Mouse (Mus musculus): ENCODE data around the gene Gm6169.
"Not testable (repeated sequence)": the region's sequence is repeated elsewhere in the genome, so short reads cannot be mapped to it uniquely, and the experiment has no call there.

Gene Gm6169

GRCm38 (mm10) chr13:97068151-97068550, 30.9 kb downstream of the Gm6169 start:
- no peak for DNase-seq

- DNase-seq: no peak
Observed at GRCm38 (mm10) chr13:97067691-97068090, 31.3 kb downstream of the Gm6169 start.

DNA sequence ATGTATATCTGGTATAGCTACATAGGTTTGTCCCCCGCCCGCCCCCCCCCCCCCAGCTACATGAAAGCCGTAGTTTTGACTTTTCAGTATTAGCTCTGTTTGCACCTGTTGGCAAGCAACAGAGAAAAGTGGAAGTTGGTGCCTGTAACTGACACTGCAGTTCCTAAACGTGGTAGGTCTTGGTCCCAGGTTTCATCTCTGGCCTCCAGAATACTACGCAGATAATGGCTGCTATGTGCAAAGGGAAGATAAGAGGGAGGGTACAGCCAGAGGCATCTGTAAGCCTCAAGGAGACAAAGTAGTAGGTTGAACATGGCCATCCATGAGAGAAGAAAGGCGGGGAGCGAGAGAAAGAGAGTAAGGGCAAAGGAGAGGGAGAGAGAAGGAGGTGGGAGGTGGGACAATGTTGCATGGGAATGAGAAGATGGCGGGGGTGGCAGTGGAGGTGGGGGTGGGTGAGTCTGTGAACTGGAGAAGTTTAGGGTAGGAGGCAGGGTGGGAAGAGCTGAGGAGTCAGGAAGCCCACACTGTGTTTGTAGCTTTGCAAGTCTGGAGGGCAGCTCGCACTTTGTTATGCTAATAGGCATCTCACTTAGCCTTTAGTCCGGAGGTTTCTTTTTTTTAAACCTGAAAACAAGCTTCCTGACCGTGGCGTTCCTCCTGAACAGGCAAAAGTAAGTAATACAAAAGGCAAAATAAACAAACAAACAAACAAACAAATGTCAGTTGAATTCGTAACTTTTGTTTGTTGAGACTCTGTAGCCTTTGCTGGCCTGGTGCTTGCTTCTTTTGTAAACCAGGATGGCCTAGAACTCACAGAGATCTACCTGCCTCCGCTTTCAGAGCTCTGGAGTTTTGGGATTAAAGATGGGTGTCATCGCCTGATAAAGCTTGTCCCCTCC, 32.1 kb downstream of the Gm6169 start, which contains the start of gene Fam169a:
TSS of gene Fam169a (plus strand) at position 638 of the 902 bp plus-strand sequence.
- DNase-seq: no peak

DNA sequence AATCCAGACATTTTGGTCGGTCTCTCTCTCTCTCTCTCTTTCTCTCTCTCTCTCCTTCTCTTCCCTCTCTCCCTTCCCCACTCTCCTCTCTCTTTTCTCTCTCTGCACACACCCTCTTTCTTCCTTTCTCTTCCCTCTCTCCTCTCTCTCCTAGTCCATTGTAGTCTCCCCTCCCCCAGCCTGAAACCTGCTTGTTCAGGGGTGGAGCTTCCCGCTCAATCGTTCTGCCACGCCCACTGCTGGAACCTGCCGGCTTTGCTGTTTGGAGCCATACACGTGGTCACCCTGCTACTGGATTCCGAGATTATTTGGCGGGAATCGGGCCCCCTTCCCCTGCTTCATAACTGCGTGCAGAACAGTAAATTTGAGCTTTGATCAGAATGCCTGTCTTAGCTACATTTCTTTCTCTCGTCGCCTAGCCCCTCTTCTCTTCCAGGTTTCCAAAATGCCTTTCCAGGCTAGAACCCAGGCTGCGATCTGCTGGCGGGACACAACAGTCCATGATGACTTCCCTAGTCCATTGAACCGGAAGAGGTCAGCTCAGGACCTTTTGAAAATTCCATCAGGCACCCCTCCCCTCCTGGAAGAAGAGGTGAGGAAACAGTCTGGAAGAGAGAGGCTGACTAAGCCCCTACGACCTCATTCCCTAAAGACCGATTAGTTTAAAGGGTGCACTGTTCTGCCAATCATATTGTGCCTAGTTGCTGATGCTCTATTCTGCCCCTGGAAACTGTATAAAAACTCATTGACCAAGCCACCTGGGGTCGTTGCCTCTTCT, 34.0 kb downstream of the Gm6169 start:
- not testable (repeated sequence) for DNase-seq

GRCm38 (mm10) chr13:97064413-97064812, 34.6 kb downstream of the Gm6169 start:
- no peak for DNase-seq

GRCm38 (mm10) chr13:97063431-97063830, 35.6 kb downstream of the Gm6169 start:
- DNase-seq: no peak

DNA sequence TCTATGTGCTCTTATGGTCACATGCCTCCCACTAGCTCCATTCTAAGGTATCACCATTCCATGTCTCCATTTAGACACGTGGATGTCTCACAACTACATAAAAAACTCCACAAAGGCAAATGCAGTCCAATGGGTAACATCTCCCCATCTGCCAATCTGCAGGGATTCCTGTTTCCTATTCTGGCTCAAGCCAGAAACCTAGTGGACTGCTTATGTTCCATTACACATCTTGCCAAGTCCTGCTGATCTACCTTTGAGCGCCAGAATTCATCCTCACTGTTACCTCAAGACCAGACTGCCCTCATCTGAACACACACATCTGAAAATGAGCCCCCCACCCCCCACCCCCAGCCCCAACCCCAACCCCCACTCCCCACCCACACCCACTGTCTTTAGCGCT, 36.9 kb downstream of the Gm6169 start:
- DNase-seq: peak; percentile 73

DNA sequence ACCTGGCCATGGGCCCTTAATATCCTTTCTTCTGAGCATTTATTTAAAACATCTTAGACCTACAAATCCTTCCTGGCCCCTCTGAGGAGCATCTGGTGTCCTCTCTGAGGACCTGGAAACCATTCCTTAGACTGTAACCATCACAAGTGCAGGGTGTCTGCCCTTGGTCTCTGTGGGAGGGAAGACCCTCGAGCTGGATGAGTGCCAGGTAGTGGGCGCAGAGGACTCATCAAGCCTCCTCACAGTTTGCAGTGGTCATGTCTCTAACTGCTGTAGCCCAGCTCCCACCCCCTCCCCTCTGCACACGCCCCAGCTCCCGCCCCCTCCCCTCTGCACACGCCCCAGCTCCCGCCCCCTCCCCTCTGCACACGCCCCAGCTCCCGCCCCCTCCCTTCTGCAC, 38.7 kb downstream of the Gm6169 start:
- DNase-seq: no peak

GRCm38 (mm10) chr13:97059746-97060145, 39.3 kb downstream of the Gm6169 start:
- DNase-seq: no peak

GRCm38 (mm10) chr13:97057817-97058216, 41.2 kb downstream of the Gm6169 start:
- DNase-seq: no peak

- DNase-seq: peak; percentile 89
Observed at GRCm38 (mm10) chr13:97053844-97054243, 45.2 kb downstream of the Gm6169 start.

DNA sequence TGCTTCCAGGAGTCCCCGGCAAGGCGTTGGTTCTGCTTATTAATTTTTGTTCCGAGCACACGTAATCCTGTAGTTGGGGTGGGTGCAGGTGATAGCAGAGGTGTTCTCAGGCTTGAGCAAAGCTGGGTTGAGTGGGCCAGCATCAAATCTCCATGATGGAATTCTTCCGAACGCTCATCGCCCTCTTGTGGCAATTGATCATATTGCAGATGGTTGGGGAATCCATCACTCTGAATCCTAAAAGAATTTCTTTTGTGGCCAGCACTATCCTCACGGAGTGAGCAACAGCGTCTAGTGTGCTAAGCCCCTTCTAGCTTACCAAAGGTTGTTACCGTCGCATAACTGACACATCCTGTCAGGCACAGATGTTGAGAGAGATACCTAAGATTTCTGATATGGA, 46.4 kb downstream of the Gm6169 start:
- DNase-seq: peak; percentile 50

DNA sequence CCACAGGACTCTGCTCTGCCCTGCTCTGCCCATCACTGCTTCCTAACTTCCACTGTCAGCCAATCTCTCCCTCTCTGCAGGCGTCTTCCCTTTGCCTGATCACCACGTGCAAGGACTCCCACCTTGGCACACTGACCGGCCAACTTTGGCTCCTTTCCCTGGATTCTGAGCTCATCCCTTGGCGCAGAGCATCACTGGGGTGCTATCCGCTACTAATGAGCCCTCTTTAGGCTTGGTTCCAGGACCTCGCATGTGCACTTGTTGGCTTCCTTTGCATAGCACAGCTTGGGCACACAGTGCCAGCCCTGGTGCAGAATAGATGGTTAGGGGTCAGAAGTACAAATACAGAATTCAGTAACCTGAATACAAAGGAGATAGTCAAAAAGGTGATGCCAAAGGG, 47.9 kb downstream of the Gm6169 start:
- peak; percentile 77 for DNase-seq

All from cerebellum, adult 9-11 months (tissue).